Mouse (Mus musculus): Measurements from ENCODE around the gene Adamtsl5.
A peak's percentile ranks its signal among the peaks of the same experiment; 100 is the strongest.
"Not testable (repeated sequence)": the region's sequence is repeated elsewhere in the genome, so short reads cannot be mapped to it uniquely, and the experiment has no call there.

Adamtsl5 gene

DNA sequence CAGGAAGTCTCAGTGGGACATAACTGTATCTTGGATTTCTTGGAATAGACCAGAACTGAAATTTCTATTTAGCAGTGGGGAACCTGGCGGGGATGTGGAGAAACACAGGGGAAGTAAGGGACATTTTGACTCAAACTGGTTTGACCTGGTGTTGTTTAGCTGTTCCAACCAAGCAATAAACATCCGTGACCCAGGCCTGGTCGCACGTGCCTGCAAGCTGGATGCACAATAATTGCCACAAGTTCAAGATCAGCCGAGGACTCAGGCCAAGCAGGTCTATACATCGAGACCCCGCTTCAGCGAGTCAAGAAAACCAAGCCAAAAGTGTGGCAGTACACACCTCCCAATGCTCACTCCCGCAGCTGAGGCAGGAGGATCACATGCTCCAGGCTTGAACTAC is 23.8 kb upstream of the Adamtsl5 start:
- DNase-seq (ENCODE audit: low read depth, low spot score): no peak

DNA sequence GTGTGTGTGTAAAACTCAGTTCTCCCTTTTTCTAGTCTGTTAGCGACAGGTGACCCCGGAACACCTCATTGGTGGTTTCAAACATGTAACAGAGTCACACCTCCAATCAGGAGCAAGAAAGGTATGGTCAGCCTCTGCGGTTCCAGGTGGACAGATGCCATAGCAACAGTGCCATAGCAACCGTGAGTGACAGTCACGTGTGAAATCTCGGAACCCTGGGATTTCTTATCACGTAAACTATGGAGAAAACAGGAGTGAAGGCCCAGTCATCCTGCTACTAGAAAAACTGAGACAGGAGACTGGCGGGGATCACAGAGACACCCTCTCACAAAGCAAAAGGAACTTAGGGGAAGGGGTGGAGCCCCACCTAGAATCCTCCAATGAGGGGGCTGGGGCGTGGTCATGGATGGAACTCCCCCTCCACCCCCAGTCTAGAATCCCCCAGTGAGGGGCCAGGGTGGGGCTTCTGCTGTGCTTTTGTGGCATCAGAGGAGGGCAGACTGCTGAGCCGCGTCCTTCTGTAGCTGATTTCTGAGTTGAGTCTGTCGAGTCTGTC is 23.3 kb upstream of the Adamtsl5 start:
- DNase-seq (ENCODE audit: low read depth, low spot score): peak; percentile 83

DNA sequence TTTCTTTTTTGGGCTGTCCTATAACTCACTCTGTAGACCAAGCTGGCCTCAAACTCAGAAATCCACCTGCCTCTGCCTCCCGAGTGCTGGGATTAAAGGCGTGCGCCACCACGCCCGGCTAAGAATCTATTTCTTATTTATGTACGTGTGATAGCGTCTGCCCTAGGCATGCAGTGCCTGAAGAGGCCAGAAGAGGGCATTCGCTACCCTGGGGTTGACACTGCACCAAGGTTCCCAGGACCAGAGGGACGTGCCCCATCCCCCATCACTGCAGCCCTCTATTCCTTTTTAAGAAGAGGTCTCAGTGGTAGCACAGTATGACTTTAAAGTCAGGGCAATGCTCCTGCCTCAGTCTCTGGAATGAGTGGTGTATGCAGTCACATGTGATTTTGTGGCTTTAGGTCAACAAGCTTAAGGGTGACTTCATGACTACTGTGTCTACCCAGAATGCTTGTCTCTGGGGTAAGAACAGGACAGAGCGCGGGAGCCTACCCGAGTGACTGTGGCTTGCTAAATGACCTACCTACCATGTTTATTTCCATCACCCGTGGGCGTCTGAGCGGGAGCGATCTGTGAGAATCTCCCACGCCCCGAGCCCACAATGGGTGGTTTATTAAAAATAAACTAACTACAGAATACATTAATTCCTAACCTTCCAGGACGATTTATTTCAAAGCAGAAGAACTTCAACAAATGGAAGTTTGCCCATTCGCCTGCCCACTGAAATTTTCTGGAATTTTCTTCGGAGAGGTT is 22.0 kb upstream of the Adamtsl5 start:
- DNase-seq (ENCODE audit: low read depth, low spot score): peak; percentile 80

DNA sequence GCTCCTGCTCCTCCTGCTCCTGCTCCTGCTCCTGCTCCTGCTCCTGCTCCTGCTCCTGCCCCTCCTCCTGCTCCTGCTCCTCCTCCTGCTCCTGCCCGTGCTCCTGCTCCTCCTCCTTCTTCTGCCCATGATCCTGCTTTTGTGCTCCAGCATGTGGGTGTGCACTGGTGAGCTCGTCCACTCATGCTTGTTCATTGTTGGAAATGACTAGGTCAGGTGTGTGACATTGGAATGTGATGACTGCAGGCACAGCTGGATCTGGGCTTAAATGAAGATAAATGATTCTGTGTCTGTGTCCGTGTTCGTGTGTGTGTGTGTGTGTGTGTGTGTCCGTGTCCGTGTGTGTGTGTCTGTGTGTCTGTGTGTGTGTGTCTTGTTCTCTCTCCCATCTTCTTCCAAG is 20.2 kb upstream of the Adamtsl5 start:
- no peak for DNase-seq (ENCODE audit: low read depth, low spot score)

- no peak for DNase-seq (ENCODE audit: low read depth, low spot score)
Observed at GRCm38 (mm10) chr10:80367954-80368353, 19.7 kb upstream of the Adamtsl5 start.

GRCm38 (mm10) chr10:80365736-80366135 is 17.5 kb upstream of the Adamtsl5 start:
- no peak for DNase-seq (ENCODE audit: low read depth, low spot score)

DNA sequence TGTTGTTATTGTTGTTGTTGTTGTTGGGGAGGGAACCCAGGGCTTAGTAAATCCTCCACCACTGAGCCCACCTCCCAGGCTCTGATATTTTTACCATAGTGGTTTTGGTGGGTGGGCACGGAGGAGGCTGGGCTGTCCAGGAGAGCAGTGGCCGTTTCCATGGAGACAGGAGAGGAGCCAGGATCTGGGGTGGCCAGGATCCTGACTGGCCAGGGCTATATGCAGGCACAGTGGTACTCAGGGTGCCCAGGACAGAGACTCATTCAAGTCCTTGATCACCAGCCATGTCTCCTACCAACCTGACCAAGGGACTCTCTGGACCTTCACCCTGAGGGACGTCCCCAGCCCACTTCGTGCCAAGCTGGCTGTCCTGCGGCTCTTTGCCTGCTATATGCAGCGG is 15.5 kb upstream of the Adamtsl5 start:
- no peak for DNase-seq (ENCODE audit: low read depth, low spot score)

DNA sequence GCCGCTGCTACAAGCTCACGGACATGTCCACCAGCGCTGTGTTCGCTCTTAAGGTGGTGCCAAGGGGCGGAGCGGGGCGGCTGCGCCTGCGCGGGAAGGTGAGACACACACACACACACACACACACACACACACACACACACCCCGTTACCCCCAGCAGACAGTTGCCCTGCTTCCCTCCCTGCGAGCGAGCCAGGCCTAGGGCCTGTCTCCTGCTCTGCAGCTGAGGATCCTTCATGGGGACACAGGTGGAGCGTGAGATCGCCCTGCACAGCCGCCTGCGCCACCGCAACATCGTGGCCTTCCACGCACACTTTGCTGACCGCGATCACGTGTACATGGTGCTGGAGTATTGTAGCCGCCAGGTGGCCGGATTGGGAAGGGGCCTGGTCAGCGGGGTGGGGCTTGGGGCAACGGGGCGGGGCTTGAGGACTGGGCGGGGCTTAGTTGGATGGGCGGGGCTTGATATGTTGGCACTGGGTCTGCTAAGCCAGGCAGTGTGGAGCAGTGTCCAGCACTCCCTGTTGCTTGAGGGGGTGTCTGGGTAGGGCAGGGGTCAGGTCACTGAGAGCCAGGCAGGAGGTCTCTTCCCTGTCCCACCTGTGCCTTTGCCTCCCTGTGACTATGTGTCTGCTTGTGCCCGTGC is 9.9 kb upstream of the Adamtsl5 start:
- DNase-seq (ENCODE audit: low read depth, low spot score): peak; percentile 61

- no peak for DNase-seq (ENCODE audit: low read depth, low spot score)
Observed at GRCm38 (mm10) chr10:80357336-80357735, 9.1 kb upstream of the Adamtsl5 start.

DNA sequence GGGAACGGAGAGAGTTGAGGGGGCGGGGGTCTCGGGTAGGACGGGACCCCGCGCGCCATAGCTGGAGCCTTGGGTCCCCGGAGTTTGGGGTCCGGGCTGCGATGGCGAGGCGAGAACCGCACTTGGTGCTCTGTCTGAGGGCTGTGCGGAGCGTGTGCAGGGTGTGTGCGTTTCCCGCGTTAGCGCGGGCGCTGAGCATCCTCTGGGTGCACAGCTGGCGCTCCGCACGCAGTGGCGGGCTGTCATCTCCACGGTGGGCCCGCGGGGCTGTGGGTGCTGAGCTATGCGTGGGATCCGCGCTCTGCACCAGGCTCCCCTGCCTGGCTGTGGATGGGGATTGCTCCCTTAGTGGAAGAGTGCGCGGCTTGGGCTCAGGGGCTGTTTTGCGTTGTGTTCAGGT is 8.5 kb upstream of the Adamtsl5 start:
- no peak for DNase-seq (ENCODE audit: low read depth, low spot score)

GRCm38 (mm10) chr10:80356001-80356682 is 7.9 kb upstream of the Adamtsl5 start, which contains the start of gene Plk5:
TSS of gene Plk5 (plus strand) at chr10:80356459.
- DNase-seq (ENCODE audit: low read depth, low spot score): peak; percentile 38

DNA sequence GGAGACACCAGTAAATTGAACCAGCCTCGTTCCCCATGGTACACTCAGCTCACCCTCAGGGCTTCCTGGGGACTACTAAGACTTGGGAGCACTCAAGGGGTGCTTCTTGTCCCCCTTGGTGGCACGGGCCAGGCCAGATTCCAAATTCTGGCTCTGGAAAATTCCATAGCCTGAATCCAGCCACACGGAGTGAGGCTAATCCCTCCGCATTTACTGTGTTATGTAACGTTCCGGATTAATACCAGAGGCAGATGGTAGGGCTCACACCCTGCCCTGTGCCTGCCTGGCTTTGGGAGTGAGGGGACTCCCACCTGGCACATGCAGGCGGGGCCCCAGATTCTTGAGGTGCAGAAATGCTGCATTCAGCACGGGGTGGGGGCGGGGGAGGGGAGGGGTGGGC is 7.2 kb upstream of the Adamtsl5 start:
- no peak for DNase-seq (ENCODE audit: low read depth, low spot score)

DNA sequence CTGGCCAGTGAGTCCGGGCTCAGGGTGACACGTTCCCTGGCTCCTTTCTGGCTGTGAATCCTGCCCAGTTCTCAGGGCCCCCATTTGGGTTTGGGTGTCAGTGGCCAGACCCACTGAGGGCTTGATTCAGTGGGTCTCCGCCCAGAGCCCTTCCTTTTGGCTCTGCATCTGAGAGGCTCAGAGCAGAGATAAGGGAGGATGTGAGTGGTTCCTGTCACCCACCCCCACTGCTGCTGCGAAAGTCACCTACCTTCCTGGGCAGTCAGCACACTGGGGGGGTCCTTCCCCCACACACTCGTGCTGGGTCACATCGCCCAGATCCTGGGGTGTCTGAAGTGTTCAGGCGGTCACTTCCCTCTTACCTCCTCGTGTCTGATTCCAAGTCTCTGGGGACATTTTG is 4.5 kb upstream of the Adamtsl5 start:
- no peak for DNase-seq (ENCODE audit: low read depth, low spot score)

- no peak for DNase-seq (ENCODE audit: low read depth, low spot score)
Observed at GRCm38 (mm10) chr10:80351896-80352295, 3.7 kb upstream of the Adamtsl5 start.

- peak; percentile 90 for DNase-seq (ENCODE audit: low read depth, low spot score)
Observed at GRCm38 (mm10) chr10:80350292-80350691, 2.1 kb upstream of the Adamtsl5 start.

DNA sequence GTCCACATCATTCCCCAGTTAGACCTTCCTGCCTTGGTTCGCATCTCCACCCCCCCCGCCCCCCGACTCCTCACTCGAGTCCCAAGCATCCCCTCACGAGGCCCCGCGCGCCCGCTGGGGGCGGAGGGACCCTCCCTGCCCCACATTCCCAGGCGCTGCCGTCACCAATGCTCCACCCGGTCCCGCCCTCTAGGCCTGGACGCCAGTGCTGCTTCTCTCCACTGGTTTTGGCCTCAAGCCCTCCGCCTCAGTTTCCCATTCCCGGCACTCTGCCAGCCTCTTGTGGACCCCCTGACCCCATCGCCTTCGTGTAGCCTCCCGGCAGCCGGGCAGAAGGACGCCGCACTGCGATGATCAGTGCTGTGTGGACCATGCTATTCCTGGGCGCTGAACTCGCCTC is 769 bp upstream of the Adamtsl5 start:
- DNase-seq (ENCODE audit: low read depth, low spot score): no peak

GRCm38 (mm10) chr10:80347514-80347967 is 671 bp downstream of the Adamtsl5 start:
- DNase-seq (ENCODE audit: low read depth, low spot score): no peak

DNA sequence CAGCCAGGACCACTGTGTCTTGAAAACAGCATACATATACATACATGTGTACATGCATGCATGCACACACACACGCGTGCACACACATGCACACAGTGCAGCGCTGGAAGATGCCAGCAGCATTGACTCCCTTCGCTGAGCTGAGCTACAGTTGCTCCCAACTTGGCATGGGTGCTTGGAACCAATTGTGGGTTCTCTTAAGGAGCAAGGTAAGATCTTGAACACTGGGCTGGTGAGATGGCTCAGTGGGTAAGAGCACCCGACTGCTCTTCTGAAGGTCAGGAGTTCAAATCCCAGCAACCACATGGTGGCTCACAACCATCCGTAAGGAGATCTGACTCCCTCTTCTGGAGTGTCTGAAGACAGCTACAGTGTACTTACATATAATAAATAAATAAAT is 2.3 kb downstream of the Adamtsl5 start:
- DNase-seq (ENCODE audit: low read depth, low spot score): not testable (repeated sequence)

- DNase-seq (ENCODE audit: low read depth, low spot score): no peak
Observed at GRCm38 (mm10) chr10:80345122-80345521, 3.1 kb downstream of the Adamtsl5 start.

GRCm38 (mm10) chr10:80344131-80344661 is 4.0 kb downstream of the Adamtsl5 start:
- no peak for DNase-seq (ENCODE audit: low read depth, low spot score)

- DNase-seq (ENCODE audit: low read depth, low spot score): no peak
Observed at GRCm38 (mm10) chr10:80343425-80343895, 4.8 kb downstream of the Adamtsl5 start.
